Mouse (Mus musculus): ENCODE data around the gene Ccdc85b. TPM values are rescaled to one million over a fixed set of nuclear protein-coding genes. Genes with fewer than 3 reads are reported as not detected.

Gene Ccdc85b
- polyA plus RNA-seq, 1 experiment, result 2.4 TPM

GRCm38 (mm10) chr19:5459896-5460295, 2.2 kb upstream of the Ccdc85b start:
- WGBS, result 14% methylated on average over 3 of the region's 3 CpGs
- no peak for DNase-seq (ENCODE audit: low read depth, low spot score)

- 65% methylated on average over 7 of the region's 7 CpGs for WGBS
- no peak for DNase-seq (ENCODE audit: low read depth, low spot score)
Observed at GRCm38 (mm10) chr19:5459019-5459418, 1.3 kb upstream of the Ccdc85b start.

GRCm38 (mm10) chr19:5456922-5457745, 560 bp downstream of the Ccdc85b start:
- DNase-seq (ENCODE audit: low read depth, low spot score), result peak; percentile 85
- under 1% methylated on average over 70 of the region's 70 CpGs for WGBS

- 3% methylated on average over 26 of the region's 26 CpGs for WGBS
- DNase-seq (ENCODE audit: low read depth, low spot score), result no peak
Observed at GRCm38 (mm10) chr19:5456241-5456921, 1.3 kb downstream of the Ccdc85b start.

- WGBS, result 81% methylated on average over 8 of the region's 8 CpGs
- DNase-seq (ENCODE audit: low read depth, low spot score), result no peak
Observed at GRCm38 (mm10) chr19:5455568-5455967, 2.1 kb downstream of the Ccdc85b start.

GRCm38 (mm10) chr19:5455037-5455436, 2.7 kb downstream of the Ccdc85b start:
- no peak for DNase-seq (ENCODE audit: low read depth, low spot score)
- WGBS, result 79% methylated on average over 12 of the region's 12 CpGs

- 72% methylated on average over 6 of the region's 6 CpGs for WGBS
- DNase-seq (ENCODE audit: low read depth, low spot score), result no peak
Observed at GRCm38 (mm10) chr19:5451766-5452165, 5.9 kb downstream of the Ccdc85b start.

GRCm38 (mm10) chr19:5449673-5450072, 8.0 kb downstream of the Ccdc85b start:
- DNase-seq (ENCODE audit: low read depth, low spot score), result no peak
- 72% methylated on average over 3 of the region's 3 CpGs for WGBS

- WGBS, result 6% methylated on average over 36 of the region's 36 CpGs
- no peak for DNase-seq (ENCODE audit: low read depth, low spot score)
Observed at GRCm38 (mm10) chr19:5448354-5449150, 9.1 kb downstream of the Ccdc85b start.

- WGBS, result 1% methylated on average over 70 of the region's 70 CpGs
- no peak for DNase-seq (ENCODE audit: low read depth, low spot score)
Observed at GRCm38 (mm10) chr19:5447515-5448353, 10.0 kb downstream of the Ccdc85b start, which contains the start of gene Fosl1. Gene Fosl1 (plus strand): TSS chr19:5447547.

GRCm38 (mm10) chr19:5445747-5446146, 11.9 kb downstream of the Ccdc85b start:
- 95% methylated on average over 5 of the region's 5 CpGs for WGBS
- no peak for DNase-seq (ENCODE audit: low read depth, low spot score)

GRCm38 (mm10) chr19:5444954-5445353, 12.7 kb downstream of the Ccdc85b start:
- 54% methylated on average over 7 of the region's 7 CpGs for WGBS
- DNase-seq (ENCODE audit: low read depth, low spot score), result no peak

- no peak for DNase-seq (ENCODE audit: low read depth, low spot score)
- 66% methylated on average over 9 of the region's 9 CpGs for WGBS
Observed at GRCm38 (mm10) chr19:5444371-5444908, 13.3 kb downstream of the Ccdc85b start.

- 63% methylated on average over 7 of the region's 7 CpGs for WGBS
Observed at GRCm38 (mm10) chr19:5433951-5434350, 23.7 kb downstream of the Ccdc85b start.

GRCm38 (mm10) chr19:5432992-5433852, 24.5 kb downstream of the Ccdc85b start:
- whole genome bisulfite sequencing, result 1% methylated on average over 16 of the region's 16 CpGs
- no peak for DNase-seq (ENCODE audit: low read depth, low spot score)

More at GRCm38 (mm10) chr19:5433951-5434350, 23.7 kb downstream of the Ccdc85b start:
- DNase-seq (ENCODE audit: low read depth, low spot score), result no peak

- WGBS, result 41% methylated on average over 4 of the region's 4 CpGs
- DNase-seq (ENCODE audit: low read depth, low spot score), result no peak
Observed at GRCm38 (mm10) chr19:5431911-5432464, 25.7 kb downstream of the Ccdc85b start.

- no peak for DNase-seq (ENCODE audit: low read depth, low spot score)
- 39% methylated on average over 1 of the region's 1 CpGs for WGBS
Observed at GRCm38 (mm10) chr19:5430408-5430807, 27.3 kb downstream of the Ccdc85b start.

- DNase-seq (ENCODE audit: low read depth, low spot score), result no peak
- 21% methylated on average over 8 of the region's 8 CpGs for WGBS
Observed at GRCm38 (mm10) chr19:5429806-5430205, 27.9 kb downstream of the Ccdc85b start.
